ENCODE assay signal across 29 mouse cellular contexts in the genomic region with DNA sequence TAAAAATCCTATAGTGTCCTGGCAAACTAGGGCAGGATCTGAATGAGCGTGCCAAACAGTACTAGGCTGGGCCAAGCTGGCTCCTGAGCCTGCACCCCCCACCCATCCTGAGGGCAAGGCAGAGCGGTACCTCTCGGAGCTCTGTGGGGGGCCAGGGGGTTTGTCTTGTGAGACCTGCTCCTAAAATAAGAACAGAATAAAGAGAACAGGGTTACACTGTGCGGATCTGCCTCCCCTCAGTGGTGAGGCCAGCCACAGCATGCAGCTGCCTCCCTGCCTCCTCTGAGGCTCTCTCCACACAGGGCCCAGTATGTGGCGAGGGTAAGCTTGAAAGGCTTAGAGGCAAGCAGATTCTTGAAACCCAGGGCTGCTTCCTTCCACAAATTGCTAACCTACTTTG.
DNase-seq lines count a peak whose midpoint lies in the region; ATAC-seq and TF ChIP-seq lines count a peak whose summit lies in the region.
"Had no signal": no experiment of that assay in that cellular context is flagged by ENCODE, and none has a peak within 500 bp of the region (broad histone marks: within the 10 kb centered on the region; RNA-seq: fewer than 3 reads in every experiment).

No protein-coding gene starts in this region.

- peaks cover 27% of the 10 kb centered on the region for H3K36me3 ChIP-seq in forebrain, embryonic 16.5 days (ENCODE audit: control insufficient read depth, insufficient read depth)
- peaks cover 77% of the 10 kb centered on the region for H3K36me3 ChIP-seq in forebrain, embryonic 12.5 days (replicated peaks)
- H3K36me3 ChIP-seq: heart, embryonic 13.5 days; liver, embryonic 12.5 days had no signal

- 73% methylated on average over 5 of the region's 5 CpGs for WGBS in forebrain, embryonic 16.5 days
- WGBS in forebrain, embryonic 12.5 days = 71% methylated on average over 5 of the region's 5 CpGs

- no peak overlapping the region for H3K4me3 ChIP-seq in forebrain, embryonic 16.5 days (replicated peaks; ENCODE audit: low read length)
- H3K4me3 ChIP-seq in forebrain, embryonic 12.5 days (replicated peaks) = no peak overlapping the region
- H3K4me3 ChIP-seq in layer of hippocampus, adult 2 months = no peak overlapping the region
- H3K4me3 ChIP-seq: embryonic facial prominence, embryonic 12.5 days; forebrain, embryonic 10.5 days; gastrocnemius, adult 2 months; heart, adult 2 months; heart, embryonic 13.5 days; liver, embryonic 12.5 days; neural tube, embryonic 13.5 days had no signal

- ATAC-seq in forebrain, embryonic 16.5 days = 0 out of 2 replicates have a peak, but pooled peaks have one; percentile 16
- no peak for ATAC-seq in forebrain, embryonic 12.5 days (ENCODE audit: low FRiP score)
- ATAC-seq in inflammation-experienced regulatory T-cells, adult 6 months = no peak
- ATAC-seq: intestine, postnatal 0 days; liver, embryonic 12.5 days; liver, postnatal 0 days; Patski had no signal

- no peak for TF ChIP-seq CTCF in layer of hippocampus, adult 2 months (conservative IDR thresholded peaks at IDR 0.05)

- no peaks in the 10 kb centered on the region for H3K9me3 ChIP-seq in forebrain, embryonic 16.5 days (ENCODE audit: control insufficient read depth, low read length)
- no peaks in the 10 kb centered on the region for H3K9me3 ChIP-seq in forebrain, embryonic 12.5 days
- H3K9me3 ChIP-seq: embryonic facial prominence, embryonic 12.5 days; forebrain, embryonic 10.5 days; heart, embryonic 13.5 days; liver, embryonic 12.5 days; neural tube, embryonic 13.5 days had no signal

- H3K4me1 ChIP-seq in forebrain, embryonic 16.5 days (replicated peaks; ENCODE audit: control insufficient read depth, insufficient read depth, low read length) = no peaks in the 10 kb centered on the region
- no peaks in the 10 kb centered on the region for H3K4me1 ChIP-seq in forebrain, embryonic 12.5 days
- H3K4me1 ChIP-seq: embryonic facial prominence, embryonic 12.5 days; heart, embryonic 13.5 days; liver, embryonic 12.5 days; neural tube, embryonic 13.5 days had no signal

- no peaks in the 10 kb centered on the region for H3K27me3 ChIP-seq in forebrain, embryonic 16.5 days (replicated peaks; ENCODE audit: control insufficient read depth, insufficient read depth, low read length)
- no peaks in the 10 kb centered on the region for H3K27me3 ChIP-seq in forebrain, embryonic 12.5 days
- H3K27me3 ChIP-seq: embryonic facial prominence, embryonic 12.5 days; neural tube, embryonic 13.5 days had no signal

- H3K27ac ChIP-seq in forebrain, embryonic 16.5 days (ENCODE audit: low read length) = no peak overlapping the region
- no peak overlapping the region for H3K27ac ChIP-seq in forebrain, embryonic 12.5 days
- H3K27ac ChIP-seq in layer of hippocampus, adult 2 months = peak overlapping the region; percentile 28; the same call in 1 of the 2 replicates
- H3K27ac ChIP-seq: embryonic facial prominence, embryonic 12.5 days; gastrocnemius, adult 2 months; heart, adult 2 months; heart, embryonic 13.5 days; liver, embryonic 12.5 days; neural tube, embryonic 13.5 days; stomach, postnatal 0 days had no signal

- no peak for DNase-seq in layer of hippocampus, adult 2 months (ENCODE audit: low spot score in 2 of 2)
- no peak for DNase-seq in layer of hippocampus, adult 9-10 months (ENCODE audit: low spot score)
- DNase-seq in thymus, postnatal 0 days (ENCODE audit: low spot score) = peak; percentile 69
- DNase-seq in thymus, postnatal 36 days = no peak
- DNase-seq: adrenal gland, postnatal 10 days; cerebellum, adult 11 months; cerebellum, adult 9-10 months; cerebellum, postnatal 36 days; gastrocnemius, adult 2 months; gastrocnemius, postnatal 36 days; heart, adult 2 months; heart, postnatal 10 days; kidney, postnatal 14 days; left cerebral cortex, postnatal 4 days; liver, postnatal 0 days; lung, postnatal 36 days; right cerebral cortex, postnatal 4 days; thymus, adult 18-20 months had no signal

- no peak overlapping the region for H3K4me2 ChIP-seq in forebrain, embryonic 16.5 days (ENCODE audit: low read length)
- no peak overlapping the region for H3K4me2 ChIP-seq in forebrain, embryonic 12.5 days
- H3K4me2 ChIP-seq: embryonic facial prominence, embryonic 12.5 days; heart, embryonic 13.5 days; liver, embryonic 12.5 days; neural tube, embryonic 13.5 days had no signal

- H3K9ac ChIP-seq in forebrain, embryonic 16.5 days (replicated peaks; ENCODE audit: low read depth, low read length) = no peak overlapping the region
- no peak overlapping the region for H3K9ac ChIP-seq in forebrain, embryonic 12.5 days
- H3K9ac ChIP-seq: embryonic facial prominence, embryonic 12.5 days; heart, embryonic 13.5 days; liver, embryonic 12.5 days; liver, postnatal 0 days; neural tube, embryonic 13.5 days had no signal
